In the genomic region with DNA sequence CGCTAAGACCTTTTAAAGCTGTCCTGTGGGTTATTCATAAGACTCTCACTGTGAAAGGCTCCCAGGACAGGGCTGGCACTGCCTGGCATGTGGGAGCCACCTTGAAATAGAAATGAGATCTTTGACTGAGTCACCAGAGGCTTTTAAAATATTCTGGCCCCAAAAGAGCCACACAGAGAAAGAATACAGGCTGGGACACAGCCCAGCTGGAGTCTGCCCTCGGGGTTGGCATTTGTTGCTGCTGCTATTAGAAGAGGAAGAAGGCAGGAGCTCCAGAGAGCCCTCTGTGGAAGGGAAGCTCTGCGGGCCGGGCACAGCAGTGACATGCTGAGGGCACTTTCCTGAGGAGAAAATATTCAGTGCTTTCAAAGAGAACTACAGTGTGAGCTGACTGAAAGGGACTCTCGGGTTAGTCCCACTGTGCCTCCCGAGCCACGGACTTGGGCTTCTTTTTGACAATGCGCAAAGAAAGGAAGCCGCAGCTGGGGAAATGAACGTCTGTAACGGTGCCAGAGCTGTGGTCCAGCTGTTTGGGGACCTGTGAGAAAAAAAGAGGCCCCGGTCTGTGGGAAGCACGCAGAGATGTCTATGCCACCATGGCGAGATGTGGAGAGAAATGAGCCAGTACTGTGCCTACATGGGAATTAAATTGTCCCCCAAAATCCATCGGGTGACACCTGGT, we compare ENCODE assay signal across 11 mouse cellular contexts. TPM values are rescaled to one million over a fixed set of nuclear protein-coding genes. Genes with fewer than 3 reads are reported as not detected.
DNase-seq lines count a peak whose midpoint lies in the region; ATAC-seq lines count a peak whose summit lies in the region.
"Had no signal": no experiment of that assay in that cellular context is flagged by ENCODE, and none has a peak within 500 bp of the region (broad histone marks: within the 10 kb centered on the region; RNA-seq: fewer than 3 reads in every experiment).

No protein-coding gene starts in this region.

- no peaks in the 10 kb centered on the region for H3K9me3 ChIP-seq in hindbrain, embryonic 15.5 days
- no peaks in the 10 kb centered on the region for H3K9me3 ChIP-seq in hindbrain, embryonic 12.5 days (replicated peaks)

- ATAC-seq in hindbrain, embryonic 15.5 days (ENCODE audit: low FRiP score, low read depth), result peak; percentile 67; the same call in 1 of the 2 replicates
- no peak for ATAC-seq in hindbrain, embryonic 12.5 days (ENCODE audit: low FRiP score)
- ATAC-seq in CD4-positive, CD25-positive, alpha-beta regulatory T cell, adult 4 months, result no peak

- H3K36me3 ChIP-seq in hindbrain, embryonic 15.5 days, result no peaks in the 10 kb centered on the region
- no peaks in the 10 kb centered on the region for H3K36me3 ChIP-seq in hindbrain, embryonic 12.5 days

- 49% methylated on average over 15 of the region's 15 CpGs for WGBS in hindbrain, embryonic 15.5 days
- 65% methylated on average over 15 of the region's 15 CpGs for WGBS in hindbrain, embryonic 12.5 days

- no peak overlapping the region for H3K9ac ChIP-seq in hindbrain, embryonic 15.5 days
- H3K9ac ChIP-seq in hindbrain, embryonic 12.5 days, result no peak overlapping the region

- DNase-seq in adrenal gland, adult (ENCODE audit: inconsistent age in 2 of 2, low spot score in 1 of 2), result peak; percentile 37 to 73
- no peak for DNase-seq in adrenal gland, adult 8-10 months
- DNase-seq in layer of hippocampus, postnatal 36 days, result peak; percentile 65 to 66
- DNase-seq in MN1 (ENCODE audit: low spot score), result no peak
- DNase-seq: kidney, adult 9 months; spleen, adult 18-20 months had no signal

- H3K4me1 ChIP-seq in hindbrain, embryonic 15.5 days (replicated peaks), result peaks cover 12% of the 10 kb centered on the region
- H3K4me1 ChIP-seq in hindbrain, embryonic 12.5 days, result peaks cover 11% of the 10 kb centered on the region
- H3K4me1 ChIP-seq in brown adipose tissue, adult 24 weeks (ENCODE audit: control insufficient read depth, insufficient read depth, insufficient read length, low read length), result peaks cover 6% of the 10 kb centered on the region; the same call in 1 of the 2 replicates

- H3K27ac ChIP-seq in hindbrain, embryonic 15.5 days (replicated peaks), result 0 out of 2 replicates have a peak overlapping the region, but pooled peaks have one; percentile 39
- H3K27ac ChIP-seq in hindbrain, embryonic 12.5 days, result no peak overlapping the region
- H3K27ac ChIP-seq in brown adipose tissue, adult 24 weeks (replicated peaks; ENCODE audit: low read depth, low read length), result 0 out of 2 replicates have a peak overlapping the region, but pooled peaks have one; percentile 18
- H3K27ac ChIP-seq: macrophage had no signal

- no peak overlapping the region for H3K4me3 ChIP-seq in hindbrain, embryonic 15.5 days
- no peak overlapping the region for H3K4me3 ChIP-seq in hindbrain, embryonic 12.5 days
- H3K4me3 ChIP-seq in brown adipose tissue, adult 24 weeks (ENCODE audit: insufficient read depth, low read depth, low read length), result no peak overlapping the region

- H3K27me3 ChIP-seq in hindbrain, embryonic 15.5 days, result no peaks in the 10 kb centered on the region
- no peaks in the 10 kb centered on the region for H3K27me3 ChIP-seq in hindbrain, embryonic 12.5 days

- H3K4me2 ChIP-seq in hindbrain, embryonic 15.5 days, result no peak overlapping the region
- no peak overlapping the region for H3K4me2 ChIP-seq in hindbrain, embryonic 12.5 days (replicated peaks)

RNA-seq across cellular contexts. Expression of a gene that starts 34.4 kb away (rescaled TPM):
- total RNA-seq in adrenal gland, adult 8-10 months (2022), result 1 to 10 TPM; 5.4 to 7.8 (median 6.1) TPM
- polyA plus RNA-seq in hindbrain, embryonic 15.5 days (2015; fragmentation: Nextera tagmentation; extraction: Ambion mirVana), result 30.1 and 30.3 TPM in 2 replicates
- polyA plus RNA-seq in hindbrain, embryonic 12.5 days (2016; fragmentation: Nextera tagmentation; extraction: Ambion mirVana), result 48.5 and 49.5 TPM in 2 replicates
- 3.1 and 4.1 TPM in 2 replicates for polyA plus RNA-seq in brown adipose tissue, adult 24 weeks (2012; ENCODE audit: insufficient read depth, insufficient read length, missing spikeins)
- 1 to 10 TPM; 9.4 to 9.5 TPM for total RNA-seq in layer of hippocampus, postnatal 36 days (2021)
- polyA plus RNA-seq in CD4-positive, CD25-positive, alpha-beta regulatory T cell, adult 4 months (2017; shearing (Covaris generic)), result 10 to 100 TPM; 42.7 to 46.5 TPM

RNA-seq across cellular contexts. Expression of a gene that starts 45.2 kb away (rescaled TPM):
- 100 to 1,000 TPM; 200 to 615 (median 376) TPM for total RNA-seq in adrenal gland, adult 8-10 months (2022)
- polyA plus RNA-seq in hindbrain, embryonic 15.5 days (2015; fragmentation: Nextera tagmentation; extraction: Ambion mirVana), result 0.30 and 0.52 TPM in 2 replicates
- 0.22 TPM in 1 of 2 replicates, not detected in the other for polyA plus RNA-seq in hindbrain, embryonic 12.5 days (2016; fragmentation: Nextera tagmentation; extraction: Ambion mirVana)
- 328 and 353 TPM in 2 replicates for polyA plus RNA-seq in brown adipose tissue, adult 24 weeks (2012; ENCODE audit: insufficient read depth, insufficient read length, missing spikeins)
- under 1 TPM in 1 of 2 experiments, not detected in 1; 0.38 TPM for total RNA-seq in layer of hippocampus, postnatal 36 days (2021)
- not detected for polyA plus RNA-seq in CD4-positive, CD25-positive, alpha-beta regulatory T cell, adult 4 months (2017; shearing (Covaris generic))

Comparison
In these comparisons a context has a peak if more than half of its experiments do, and no peak if none do; other contexts are left out.
1. DNase-seq: peak in adrenal gland, adult (2 of 2) and layer of hippocampus, postnatal 36 days (2 of 2); none in adrenal gland, adult 8-10 months (single experiment) and MN1 (single experiment).
2. RNA of a gene that starts 45.2 kb away (polyA plus RNA-seq): 328 to 353 TPM in brown adipose tissue, adult 24 weeks; 0.30 to 0.52 TPM in hindbrain, embryonic 15.5 days, 0.22 TPM in hindbrain, embryonic 12.5 days and not detected in CD4-positive, CD25-positive, alpha-beta regulatory T cell, adult 4 months; every median in the first group is over 100 times any median in the second.